Mouse (Mus musculus): ENCODE data around the gene Mgst3.

Mgst3 gene

GRCm38 (mm10) chr1:167387796-167388195, 5.8 kb downstream of the Mgst3 start:
- DNase-seq (ENCODE audit: low spot score) = no peak

- no peak for DNase-seq (ENCODE audit: low spot score)
Observed at GRCm38 (mm10) chr1:167387310-167387709, 6.3 kb downstream of the Mgst3 start.

- no peak for DNase-seq (ENCODE audit: low spot score)
Observed at GRCm38 (mm10) chr1:167386466-167386865, 7.2 kb downstream of the Mgst3 start.

- DNase-seq (ENCODE audit: low spot score) = no peak
Observed at GRCm38 (mm10) chr1:167385636-167386035, 8.0 kb downstream of the Mgst3 start.

GRCm38 (mm10) chr1:167385211-167385610, 8.4 kb downstream of the Mgst3 start:
- DNase-seq (ENCODE audit: low spot score) = no peak

- no peak for DNase-seq (ENCODE audit: low spot score)
Observed at GRCm38 (mm10) chr1:167384156-167384555, 9.5 kb downstream of the Mgst3 start.

GRCm38 (mm10) chr1:167383178-167383577, 10.5 kb downstream of the Mgst3 start:
- DNase-seq (ENCODE audit: low spot score) = no peak

- no peak for DNase-seq (ENCODE audit: low spot score)
Observed at GRCm38 (mm10) chr1:167382763-167383162, 10.9 kb downstream of the Mgst3 start.

- no peak for DNase-seq (ENCODE audit: low spot score)
Observed at GRCm38 (mm10) chr1:167382316-167382715, 11.3 kb downstream of the Mgst3 start.

- no peak for DNase-seq (ENCODE audit: low spot score)
Observed at GRCm38 (mm10) chr1:167381050-167382015, 12.3 kb downstream of the Mgst3 start.

- DNase-seq (ENCODE audit: low spot score) = no peak
Observed at GRCm38 (mm10) chr1:167380223-167380622, 13.4 kb downstream of the Mgst3 start.

- DNase-seq (ENCODE audit: low spot score) = no peak
Observed at GRCm38 (mm10) chr1:167379751-167380150, 13.9 kb downstream of the Mgst3 start.

- no peak for DNase-seq (ENCODE audit: low spot score)
Observed at GRCm38 (mm10) chr1:167378019-167378418, 15.6 kb downstream of the Mgst3 start.

- no peak for DNase-seq (ENCODE audit: low spot score)
Observed at GRCm38 (mm10) chr1:167374942-167375341, 18.7 kb downstream of the Mgst3 start.

GRCm38 (mm10) chr1:167374003-167374784, 19.4 kb downstream of the Mgst3 start:
- DNase-seq (ENCODE audit: low spot score) = no peak

- no peak for DNase-seq (ENCODE audit: low spot score)
Observed at GRCm38 (mm10) chr1:167372739-167373138, 20.9 kb downstream of the Mgst3 start.

- peak; percentile 91 for DNase-seq (ENCODE audit: low spot score)
Observed at GRCm38 (mm10) chr1:167369905-167370304, 23.7 kb downstream of the Mgst3 start.

- no peak for DNase-seq (ENCODE audit: low spot score)
Observed at GRCm38 (mm10) chr1:167368513-167368912, 25.1 kb downstream of the Mgst3 start.

- DNase-seq (ENCODE audit: low spot score) = no peak
Observed at GRCm38 (mm10) chr1:167368018-167368417, 25.6 kb downstream of the Mgst3 start.

- DNase-seq (ENCODE audit: low spot score) = no peak
Observed at GRCm38 (mm10) chr1:167366621-167367020, 27.0 kb downstream of the Mgst3 start.

- no peak for DNase-seq (ENCODE audit: low spot score)
Observed at GRCm38 (mm10) chr1:167365808-167366207, 27.8 kb downstream of the Mgst3 start.

GRCm38 (mm10) chr1:167363322-167363721, 30.3 kb downstream of the Mgst3 start:
- no peak for DNase-seq (ENCODE audit: low spot score)

- DNase-seq (ENCODE audit: low spot score) = no peak
Observed at GRCm38 (mm10) chr1:167362819-167363218, 30.8 kb downstream of the Mgst3 start.
